Mouse (Mus musculus): ENCODE measurements at regions not wholly inside any gene's neighbourhood (a gene's known extent, or its start where the extent isn't known, plus 50 kb on each side); places are given as distances from the start of the nearest gene placed in this dataset.

DNA sequence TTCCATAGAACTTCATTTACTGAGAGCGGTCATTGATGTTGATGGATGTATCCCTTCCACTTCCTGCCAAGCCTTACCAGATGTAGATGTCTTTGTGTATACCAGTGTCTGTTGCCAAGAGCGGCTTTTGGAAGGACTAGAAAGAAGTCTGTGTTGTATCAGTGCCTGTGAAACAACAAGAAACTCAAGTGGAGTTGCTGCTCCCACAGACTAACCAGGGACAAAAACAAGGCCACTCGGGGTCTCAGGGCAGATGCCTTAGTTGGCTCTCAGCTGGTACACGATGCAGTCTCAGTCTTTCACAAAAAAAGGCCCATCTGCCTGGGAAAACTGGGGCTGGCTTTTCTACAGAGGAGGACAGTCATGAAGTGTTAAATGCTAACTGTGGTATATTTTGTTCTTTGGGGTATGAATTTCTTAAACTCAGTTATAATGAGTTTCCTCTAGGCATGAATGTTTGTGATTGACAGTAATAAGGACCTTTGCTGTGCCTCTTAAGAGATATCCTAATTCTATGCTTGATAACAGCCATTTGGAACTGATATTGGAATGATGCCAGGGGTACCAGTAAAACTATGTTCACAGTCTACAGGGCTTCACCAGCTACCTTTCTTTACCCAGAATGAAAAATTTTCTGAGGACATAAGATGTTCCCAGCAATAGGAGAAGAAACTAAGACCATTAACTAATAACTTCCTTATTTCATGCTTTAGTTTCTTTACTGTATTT, 75.6 kb upstream of the Csl start:
- Histone ChIP-seq H3K4me1 (ENCODE audit: control insufficient read depth in 1 of 2, insufficient read depth in 2 of 2) (no peaks in the 10 kb centered on the region), H3K4me3 (replicated peaks in 1 of 3; ENCODE audit: low read depth in 2 of 3, low read length in 2 of 3, poor library complexity in 1 of 3) (no peak overlapping the region), H3K36me3 (replicated peaks in 1 of 2; ENCODE audit: control insufficient read depth in 1 of 2, insufficient read depth in 1 of 2, low read length in 1 of 2) (no peaks in the 10 kb centered on the region), H3K9me3 (replicated peaks; ENCODE audit: low read length) (peaks cover 45% of the 10 kb centered on the region), H3K9ac (ENCODE audit: insufficient read depth, low read depth) (no peak overlapping the region), H3K4me2 (ENCODE audit: insufficient read depth, low read depth, poor library complexity, severe bottlenecking) (no peak overlapping the region), H3K27me3 (replicated peaks) (no peaks in the 10 kb centered on the region), H3K79me2 (replicated peaks; ENCODE audit: control insufficient read depth, extremely low read depth, insufficient read depth, poor library complexity, severe bottlenecking) (no peaks in the 10 kb centered on the region), H3K27ac (ENCODE audit: insufficient read depth, low read depth) (no peak overlapping the region)
- no peak for TF ChIP-seq BHLHE40 (IDR thresholded peaks at IDR 0.05; ENCODE audit: low read depth, low read length)
- no peak for TF ChIP-seq E2F4 (IDR thresholded peaks at IDR 0.05; ENCODE audit: insufficient replicate concordance, low read depth, low read length)
- no peak for TF ChIP-seq EP300 (IDR thresholded peaks at IDR 0.05; ENCODE audit: low read length)
- TF ChIP-seq TCF12 (IDR thresholded peaks at IDR 0.05; ENCODE audit: low read depth, low read length) = no peak
- no peak for TF ChIP-seq CTCF (conservative IDR thresholded peaks at IDR 0.05 in 1 of 2, IDR thresholded peaks at IDR 0.05 in 1 of 2; ENCODE audit: low read depth in 2 of 2, low read length in 2 of 2)
- TF ChIP-seq USF1 (IDR thresholded peaks at IDR 0.05; ENCODE audit: low read depth, low read length) = no peak
- TF ChIP-seq CHD2 (IDR thresholded peaks at IDR 0.05; ENCODE audit: low read length) = no peak
- no peak for TF ChIP-seq MYC (IDR thresholded peaks at IDR 0.05; ENCODE audit: low read depth, low read length)
- no peak for TF ChIP-seq POLR2A (IDR thresholded peaks at IDR 0.05; ENCODE audit: low read depth, low read length)
- TF ChIP-seq JUND (conservative IDR thresholded peaks at IDR 0.05; ENCODE audit: low read depth, low read length) = no peak
- no peak for DNase-seq (ENCODE audit: extremely low read depth)
- in situ Hi-C loops (cut with MboI; ENCODE audit: low pct_ligation_motif_present, low pct_unique_long_range_greater_than_20kb, low sequenced_read_pairs) (no loop called here), dilution Hi-C loops (cut with MboI; ENCODE audit: extremely low pct_ligation_motif_present, extremely low pct_unique_long_range_greater_than_20kb, low sequenced_read_pairs) (no loop called here)

DNA sequence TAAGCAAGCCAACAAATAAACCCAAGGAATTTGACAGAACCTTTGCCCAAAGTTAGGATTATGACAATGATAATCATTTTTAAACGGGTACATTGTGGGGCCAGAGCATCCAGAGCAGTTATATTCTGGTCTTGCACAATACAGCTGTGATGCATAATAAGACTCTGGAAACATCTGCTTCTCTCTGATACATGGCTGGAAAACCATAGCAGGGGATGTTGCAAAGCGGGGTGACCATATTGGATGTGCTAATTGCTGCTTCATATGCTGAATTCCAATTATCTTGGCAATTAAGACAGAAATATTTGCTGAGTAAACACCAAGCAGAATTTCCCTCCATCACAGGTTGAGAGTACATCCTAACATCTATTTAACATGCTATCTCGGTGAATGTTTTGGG, 70.5 kb upstream of the Csl start:
- no peak overlapping the region for H3K4me2 ChIP-seq (ENCODE audit: insufficient read depth, low read depth, poor library complexity, severe bottlenecking)
- dilution Hi-C loops (cut with MboI; ENCODE audit: extremely low pct_ligation_motif_present, extremely low pct_unique_long_range_greater_than_20kb, low sequenced_read_pairs) = no loop called here
- no peak for DNase-seq (ENCODE audit: extremely low read depth)
- H3K4me1 ChIP-seq (ENCODE audit: control insufficient read depth in 1 of 2, insufficient read depth in 2 of 2) = no peaks in the 10 kb centered on the region
- H3K27ac ChIP-seq (ENCODE audit: insufficient read depth, low read depth) = no peak overlapping the region
- H3K9me3 ChIP-seq (replicated peaks; ENCODE audit: low read length) = peaks cover 50% of the 10 kb centered on the region
- H3K27me3 ChIP-seq (replicated peaks) = no peaks in the 10 kb centered on the region
- H3K79me2 ChIP-seq (replicated peaks; ENCODE audit: control insufficient read depth, extremely low read depth, insufficient read depth, poor library complexity, severe bottlenecking) = no peaks in the 10 kb centered on the region
- in situ Hi-C loops (cut with MboI; ENCODE audit: low pct_ligation_motif_present, low pct_unique_long_range_greater_than_20kb, low sequenced_read_pairs) = no loop called here
- H3K9ac ChIP-seq (ENCODE audit: insufficient read depth, low read depth) = no peak overlapping the region
- TF ChIP-seq MAFK (IDR thresholded peaks at IDR 0.05; ENCODE audit: insufficient replicate concordance, low read length) (no peak), MAZ (IDR thresholded peaks at IDR 0.05; ENCODE audit: low read depth, low read length) (no peak), ELF1 (IDR thresholded peaks at IDR 0.05; ENCODE audit: low read depth, low read length) (no peak), MAX (IDR thresholded peaks at IDR 0.05; ENCODE audit: low read length) (no peak), SMC3 (IDR thresholded peaks at IDR 0.05; ENCODE audit: low read depth, low read length) (no peak), POLR2A (IDR thresholded peaks at IDR 0.05; ENCODE audit: low read depth, low read length) (no peak), CHD1 (IDR thresholded peaks at IDR 0.05; ENCODE audit: low read depth, low read length) (no peak), RAD21 (IDR thresholded peaks at IDR 0.05; ENCODE audit: low read depth, low read length) (no peak), TCF12 (IDR thresholded peaks at IDR 0.05; ENCODE audit: low read depth, low read length) (no peak), HCFC1 (IDR thresholded peaks at IDR 0.05; ENCODE audit: low read depth, low read length) (no peak), ZMIZ1 (IDR thresholded peaks at IDR 0.05; ENCODE audit: low read depth, low read length) (no peak), ZNF384 (IDR thresholded peaks at IDR 0.05; ENCODE audit: low read depth, low read length) (no peak), JUN (IDR thresholded peaks at IDR 0.05; ENCODE audit: insufficient read depth, low read depth, low read length) (no peak), ZC3H11A (IDR thresholded peaks at IDR 0.05; ENCODE audit: low read depth, low read length) (no peak), POLR2AphosphoS2 (IDR thresholded peaks at IDR 0.05; ENCODE audit: low read depth, low read length) (no peak), USF1 (IDR thresholded peaks at IDR 0.05; ENCODE audit: low read depth, low read length) (no peak), RCOR1 (conservative IDR thresholded peaks at IDR 0.05; ENCODE audit: low read depth, low read length) (no peak)
- H3K4me3 ChIP-seq (replicated peaks in 1 of 3; ENCODE audit: low read depth in 2 of 3, low read length in 2 of 3, poor library complexity in 1 of 3) = no peak overlapping the region
- H3K36me3 ChIP-seq (replicated peaks in 1 of 2; ENCODE audit: control insufficient read depth in 1 of 2, insufficient read depth in 1 of 2, low read length in 1 of 2) = no peaks in the 10 kb centered on the region

Data from CH12.LX (cell line).